Mouse (Mus musculus) C2C12 (cell line): ENCODE measurements around the gene Adgrv1.

ENCODE experiments used
- CEBPB ChIP-seq: IDR thresholded peaks from one replicate; pipeline ENCODE4 v1.6.1; 2011; ENCODE audit warnings: low read depth, mild to moderate bottlenecking, control low read depth, moderate library complexity
- CTCF ChIP-seq: IDR thresholded peaks from one replicate; pipeline ENCODE4 v1.5.1; 2011; ENCODE audit not compliant: control insufficient read depth, insufficient read depth, insufficient read length
- FOSL1 ChIP-seq: IDR thresholded peaks from one replicate; pipeline ENCODE4 v1.8.0; 2011; ENCODE audit warnings: mild to moderate bottlenecking, low read length; ENCODE audit not compliant: poor library complexity, insufficient read depth, severe bottlenecking
- USF1 ChIP-seq: IDR thresholded peaks from one replicate; pipeline ENCODE4 v1.6.1; 2011; ENCODE audit warnings: low read depth, mild to moderate bottlenecking, control low read depth, moderate library complexity

DNA sequence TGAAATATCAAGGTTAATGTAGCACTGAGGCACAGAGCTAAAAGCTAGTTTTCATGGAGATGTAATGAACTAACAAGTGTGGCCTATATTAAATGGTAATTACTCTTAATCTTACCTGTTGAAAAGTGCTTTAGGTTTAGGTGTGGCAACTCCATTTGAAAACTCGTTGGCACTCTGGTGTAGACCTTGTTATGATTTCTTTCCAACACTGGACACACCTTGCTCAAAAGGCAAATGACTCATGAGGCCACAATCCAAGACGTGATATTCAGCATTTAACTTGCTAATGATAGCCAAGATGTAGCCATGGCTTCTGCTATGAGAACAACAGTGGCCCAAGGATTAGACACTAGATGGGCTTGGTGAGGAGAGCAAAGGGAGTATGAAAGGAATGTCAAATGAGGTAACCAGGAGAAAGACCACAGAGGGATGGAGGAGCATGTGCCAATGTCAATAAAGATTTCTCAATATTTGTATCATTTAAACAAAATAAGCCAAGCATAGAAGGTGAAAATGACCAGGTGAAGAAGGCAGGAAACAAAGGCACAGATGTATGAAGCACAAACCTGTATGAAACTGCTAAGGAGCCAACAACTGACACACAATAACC is 289.9 kb downstream of the Adgrv1 start:
- no peak for TF ChIP-seq CTCF
- TF ChIP-seq CEBPB: no peak
- no peak for TF ChIP-seq FOSL1
- no peak for TF ChIP-seq USF1
